ENCODE assay signal across 15 mouse cellular contexts in genomic region chr5:148393316-148393715, GRCm38 (mm10).
"Had no signal": no experiment of that assay in that cellular context is flagged by ENCODE, and none has a peak within 500 bp of the region (broad histone marks: within the 10 kb centered on the region; RNA-seq: fewer than 3 reads in every experiment).

No protein-coding gene starts in this region.

- DNase-seq: kidney, adult 11 months; kidney, adult 9 months; kidney, postnatal 14 days; lung, embryonic 14.5 days; lung, postnatal 10 days; lung, postnatal 4 days; midbrain, embryonic 14.5 days; right cerebral cortex, adult 18-20 months; right cerebral cortex, postnatal 25 days; thymus, adult 2 months; thymus, postnatal 25 days had no signal

- H3K4me3 ChIP-seq: limb, embryonic 13.5 days; midbrain, embryonic 10.5 days; neural tube, embryonic 13.5 days had no signal

- H3K27me3 ChIP-seq: limb, embryonic 13.5 days; neural tube, embryonic 13.5 days had no signal

- H3K9me3 ChIP-seq: limb, embryonic 13.5 days; midbrain, embryonic 10.5 days; neural tube, embryonic 13.5 days had no signal

- H3K36me3 ChIP-seq: neural tube, embryonic 13.5 days had no signal

- H3K4me2 ChIP-seq: limb, embryonic 13.5 days; lung, embryonic 14.5 days; neural tube, embryonic 13.5 days had no signal

- H3K4me1 ChIP-seq: limb, embryonic 13.5 days had no signal

- H3K27ac ChIP-seq: limb, embryonic 13.5 days; midbrain, embryonic 10.5 days; neural tube, embryonic 13.5 days; stomach, postnatal 0 days had no signal

- H3K9ac ChIP-seq: limb, embryonic 13.5 days; lung, embryonic 14.5 days; neural tube, embryonic 13.5 days had no signal
